Mouse (Mus musculus) bone marrow macrophage, adult 2 months (primary cell): Measurements from ENCODE around the gene Psmb8.

Source experiments
- CTCF ChIP-seq: IDR thresholded peaks from 2 replicates; pipeline ENCODE4 v1.5.1; 2012; ENCODE audit warnings: low read depth, mild to moderate bottlenecking, low read length, moderate library complexity
- POLR2A ChIP-seq: IDR thresholded peaks from 2 replicates; pipeline ENCODE4 v1.6.1; 2012; ENCODE audit warnings: mild to moderate bottlenecking, low read depth, low read length, borderline replicate concordance

GRCm38 (mm10) chr17:34188986-34189385, 8.5 kb upstream of the Psmb8 start:
- TF ChIP-seq CTCF (no peak), POLR2A (no peak)
